ENCODE assay signal across 8 mouse cellular contexts in the genomic region with DNA sequence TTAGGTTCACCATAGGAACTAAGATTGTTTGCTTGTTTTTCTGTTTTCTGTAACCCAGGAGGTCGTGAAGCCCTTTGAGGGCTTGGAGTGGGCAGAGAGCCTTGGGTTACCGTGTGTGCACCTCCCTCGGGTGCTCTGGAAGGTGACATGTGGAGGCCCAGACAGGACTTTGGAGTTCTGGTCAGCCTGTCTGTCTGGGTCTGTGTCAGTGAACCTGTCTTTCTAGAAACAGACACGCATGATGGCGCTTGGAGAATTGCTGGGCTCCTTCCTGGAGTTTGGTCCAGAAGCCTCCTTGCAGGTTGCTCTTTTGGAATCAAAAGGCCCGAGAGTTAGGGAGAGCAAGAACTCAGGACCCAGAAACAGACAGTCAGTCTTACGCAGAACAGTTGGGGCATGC. TPM values are rescaled to one million over a fixed set of nuclear protein-coding genes. Genes with fewer than 3 reads are reported as not detected.
DNase-seq lines count a peak whose midpoint lies in the region; ATAC-seq and TF ChIP-seq lines count a peak whose summit lies in the region.
"Had no signal": no experiment of that assay in that cellular context is flagged by ENCODE, and none has a peak within 500 bp of the region (broad histone marks: within the 10 kb centered on the region; RNA-seq: fewer than 3 reads in every experiment).

No protein-coding gene starts in this region.

- no peaks in the 10 kb centered on the region for H3K27me3 ChIP-seq in forebrain, embryonic 14.5 days (replicated peaks; ENCODE audit: control insufficient read depth, insufficient read depth, low read length)
- no peaks in the 10 kb centered on the region for H3K27me3 ChIP-seq in kidney, embryonic 16.5 days (ENCODE audit: insufficient read depth, low read length)
- H3K27me3 ChIP-seq in myocyte (ENCODE audit: control insufficient read depth, insufficient read depth, insufficient read length): no peaks in the 10 kb centered on the region

- peak overlapping the region; percentile 52 for H3K4me2 ChIP-seq in forebrain, embryonic 14.5 days (ENCODE audit: low read length)
- peak overlapping the region; percentile 54 for H3K4me2 ChIP-seq in kidney, embryonic 16.5 days (replicated peaks; ENCODE audit: low read depth, low read length)
- H3K4me2 ChIP-seq in myocyte (ENCODE audit: low read depth): peak overlapping the region; percentile 100

- H3K36me3 ChIP-seq in forebrain, embryonic 14.5 days (ENCODE audit: control insufficient read depth, insufficient read depth, low read length): peaks cover 70% of the 10 kb centered on the region
- H3K36me3 ChIP-seq in kidney, embryonic 16.5 days (ENCODE audit: insufficient read depth, low read length): peaks cover 34% of the 10 kb centered on the region
- H3K36me3 ChIP-seq in myocyte (ENCODE audit: control insufficient read depth, insufficient read depth): peaks cover 40% of the 10 kb centered on the region

- peak overlapping the region; percentile 61 for H3ac ChIP-seq in myocyte (ENCODE audit: control insufficient read depth, insufficient read length)

- H3K9ac ChIP-seq in forebrain, embryonic 14.5 days (ENCODE audit: low read length): peak overlapping the region; percentile 45
- peak overlapping the region; percentile 64 for H3K9ac ChIP-seq in kidney, embryonic 16.5 days (replicated peaks; ENCODE audit: low read length)

- ATAC-seq in forebrain, embryonic 14.5 days: no peak
- ATAC-seq in kidney, embryonic 16.5 days (ENCODE audit: low FRiP score, low TSS enrichment): no peak

- intact Hi-C loops in left cerebral cortex, postnatal 10 days (cut with DNase I): no loop called here

- H3K4me3 ChIP-seq in forebrain, embryonic 14.5 days (ENCODE audit: low read depth, low read length): peak overlapping the region; percentile 80
- H3K4me3 ChIP-seq in kidney, embryonic 16.5 days (ENCODE audit: low read length): peak overlapping the region; percentile 88
- peak overlapping the region; percentile 99 for H3K4me3 ChIP-seq in myocyte

- DNase-seq in spleen, postnatal 10 days (ENCODE audit: low spot score in 2 of 2): peak; percentile 49 to 55
- no peak for DNase-seq in spleen, postnatal 36 days (ENCODE audit: low spot score in 2 of 2)
- no peak for DNase-seq in forebrain, embryonic 14.5 days (ENCODE audit: low spot score)
- DNase-seq in left cerebral cortex, postnatal 10 days (ENCODE audit: extremely low spot score in 1 of 2, low spot score in 2 of 2): no peak
- DNase-seq in spleen, postnatal 14 days (ENCODE audit: low spot score in 2 of 2): no peak

- no peak for TF ChIP-seq POLR2A in myocyte (IDR thresholded peaks at IDR 0.05; ENCODE audit: insufficient read length, low read depth)

- H3K79me2 ChIP-seq in myocyte (ENCODE audit: control insufficient read depth, insufficient read depth): peaks cover 47% of the 10 kb centered on the region

- H3K9me3 ChIP-seq in forebrain, embryonic 14.5 days (replicated peaks; ENCODE audit: control insufficient read depth, low read length): no peaks in the 10 kb centered on the region
- H3K9me3 ChIP-seq in kidney, embryonic 16.5 days (ENCODE audit: low read length): no peaks in the 10 kb centered on the region

- peaks cover 25% of the 10 kb centered on the region for H3K4me1 ChIP-seq in forebrain, embryonic 14.5 days (ENCODE audit: control insufficient read depth, insufficient read depth, low read length)
- H3K4me1 ChIP-seq in kidney, embryonic 16.5 days (ENCODE audit: insufficient read depth, low read length): peaks cover 39% of the 10 kb centered on the region

- peak overlapping the region; percentile 98 for H3K27ac ChIP-seq in forebrain, embryonic 14.5 days (ENCODE audit: low read depth, low read length)
- peak overlapping the region; percentile 94 for H3K27ac ChIP-seq in kidney, embryonic 16.5 days (ENCODE audit: low read length)

- WGBS in forebrain, embryonic 14.5 days: 83% methylated on average over 7 of the region's 7 CpGs
- WGBS in kidney, embryonic 16.5 days: 63% methylated on average over 7 of the region's 7 CpGs

TF ChIP-seq in myocyte, 11 proteins besides CTCF, POLR2A, EP300 and RAD21:
- no peak for TF ChIP-seq TCF12 (IDR thresholded peaks at IDR 0.05; ENCODE audit: insufficient read depth, poor library complexity, severe bottlenecking)
- no peak for TF ChIP-seq E2F4 (IDR thresholded peaks at IDR 0.05; ENCODE audit: insufficient read depth)
- TF ChIP-seq SRF (IDR thresholded peaks at IDR 0.05; ENCODE audit: control insufficient read depth, insufficient read length, low read depth): no peak
- TF ChIP-seq POLR2AphosphoS2 (IDR thresholded peaks at IDR 0.05; ENCODE audit: insufficient read length, low read depth): no peak
- no peak for TF ChIP-seq MYOG (IDR thresholded peaks at IDR 0.05; ENCODE audit: control insufficient read depth in 1 of 3, insufficient read depth in 1 of 3, insufficient read length in 2 of 3, low read depth in 2 of 3)
- no peak for TF ChIP-seq CEBPB (IDR thresholded peaks at IDR 0.05; ENCODE audit: insufficient read depth, poor library complexity, severe bottlenecking)
- no peak for TF ChIP-seq TCF3 (IDR thresholded peaks at IDR 0.05; ENCODE audit: insufficient read length, low read depth)
- no peak for TF ChIP-seq MYOD1 (IDR thresholded peaks at IDR 0.05; ENCODE audit: control insufficient read depth in 1 of 3, insufficient read length in 2 of 3, low read depth in 2 of 3)
- no peak for TF ChIP-seq REST (IDR thresholded peaks at IDR 0.05; ENCODE audit: insufficient read depth, insufficient read length)
- no peak for TF ChIP-seq USF1 (IDR thresholded peaks at IDR 0.05; ENCODE audit: low read depth)
- TF ChIP-seq MAX (IDR thresholded peaks at IDR 0.05; ENCODE audit: low read depth): no peak

RNA-seq across cellular contexts. Expression of gene Ftl1, which starts 0.7 kb away (rescaled TPM):
- 6,238 and 6,800 TPM in 2 replicates for polyA plus RNA-seq in forebrain, embryonic 14.5 days (2014; fragmentation: Nextera tagmentation; extraction: Ambion mirVana)
- 5,149 and 5,628 TPM in 2 replicates for polyA plus RNA-seq in kidney, embryonic 16.5 days (2015; fragmentation: Nextera tagmentation; extraction: Ambion mirVana)
- polyA plus RNA-seq in myocyte (2012; fragmentation: generic; extraction: Trizol): 2,413 TPM
- 100 to 1,000 TPM; 445 to 456 TPM for total RNA-seq in left cerebral cortex, postnatal 10 days (2021)

RNA-seq across cellular contexts. Expression of gene Bax, which starts 6.3 kb away (rescaled TPM):
- 163 and 168 TPM in 2 replicates for polyA plus RNA-seq in forebrain, embryonic 14.5 days (2014; fragmentation: Nextera tagmentation; extraction: Ambion mirVana)
- 172 and 182 TPM in 2 replicates for polyA plus RNA-seq in kidney, embryonic 16.5 days (2015; fragmentation: Nextera tagmentation; extraction: Ambion mirVana)
- 249 TPM for polyA plus RNA-seq in myocyte (2012; fragmentation: generic; extraction: Trizol)
- total RNA-seq in left cerebral cortex, postnatal 10 days (2021): 10 to 100 TPM; 86.0 to 93.8 TPM

RNA-seq across cellular contexts. Expression of gene Tulp2, which starts 21.3 kb away (rescaled TPM):
- polyA plus RNA-seq in forebrain, embryonic 14.5 days (2014; fragmentation: Nextera tagmentation; extraction: Ambion mirVana): 0.15 TPM in 1 of 2 replicates, not detected in the other
- polyA plus RNA-seq in kidney, embryonic 16.5 days (2015; fragmentation: Nextera tagmentation; extraction: Ambion mirVana): 0.80 and 1.1 TPM in 2 replicates
- polyA plus RNA-seq in myocyte (2012; fragmentation: generic; extraction: Trizol): 0.06 TPM
- total RNA-seq in left cerebral cortex, postnatal 10 days (2021): not detected
- total RNA-seq: common myeloid progenitor, adult 5-6 weeks had no signal

RNA-seq across cellular contexts. Expression of gene Ruvbl2, which starts 22.5 kb away (rescaled TPM):
- polyA plus RNA-seq in forebrain, embryonic 14.5 days (2014; fragmentation: Nextera tagmentation; extraction: Ambion mirVana): 144 and 153 TPM in 2 replicates
- 164 and 173 TPM in 2 replicates for polyA plus RNA-seq in kidney, embryonic 16.5 days (2015; fragmentation: Nextera tagmentation; extraction: Ambion mirVana)
- 118 TPM for polyA plus RNA-seq in myocyte (2012; fragmentation: generic; extraction: Trizol)
- total RNA-seq in left cerebral cortex, postnatal 10 days (2021): 10 to 100 TPM; 31.3 to 41.1 TPM

RNA-seq across cellular contexts. Expression of gene Gys1, which starts 25.7 kb away (rescaled TPM):
- 13.4 and 15.5 TPM in 2 replicates for polyA plus RNA-seq in forebrain, embryonic 14.5 days (2014; fragmentation: Nextera tagmentation; extraction: Ambion mirVana)
- polyA plus RNA-seq in kidney, embryonic 16.5 days (2015; fragmentation: Nextera tagmentation; extraction: Ambion mirVana): 51.1 and 51.7 TPM in 2 replicates
- 125 TPM for polyA plus RNA-seq in myocyte (2012; fragmentation: generic; extraction: Trizol)
- total RNA-seq in left cerebral cortex, postnatal 10 days (2021): 10 to 100 TPM; 16.9 to 17.3 TPM

Comparison
In these comparisons a context has a peak if more than half of its experiments do, and no peak if none do; other contexts are left out.
1. DNase-seq: peak in spleen, postnatal 10 days (2 of 2); none in spleen, postnatal 36 days (0 of 2), forebrain, embryonic 14.5 days (single experiment), left cerebral cortex, postnatal 10 days (0 of 2) and spleen, postnatal 14 days (0 of 2).
2. Peak in every context shown above with its lines, with median percentiles within 50 percentile points of each other: H3K4me2 ChIP-seq and H3K4me3 ChIP-seq.